Mouse (Mus musculus): ENCODE measurements around the gene Rnf103.
"Not testable (repeated sequence)": the region's sequence is repeated elsewhere in the genome, so short reads cannot be mapped to it uniquely, and the experiment has no call there.

Rnf103 gene

GRCm38 (mm10) chr6:71493675-71494340 lies at the start of gene Rnf103:
Rnf103 (plus strand) TSS chr6:71493894.
- peak; percentile 95 for DNase-seq

GRCm38 (mm10) chr6:71444756-71445155 lies 48.9 kb upstream of the Rnf103 start:
- no peak for DNase-seq

GRCm38 (mm10) chr6:71445560-71445959 lies 48.1 kb upstream of the Rnf103 start:
- DNase-seq = no peak

GRCm38 (mm10) chr6:71452792-71453191 lies 40.9 kb upstream of the Rnf103 start:
- DNase-seq = no peak

GRCm38 (mm10) chr6:71453983-71454739 lies 39.5 kb upstream of the Rnf103 start:
- DNase-seq = not testable (repeated sequence)

- no peak for DNase-seq
Observed at GRCm38 (mm10) chr6:71457956-71458608, 35.6 kb upstream of the Rnf103 start.

GRCm38 (mm10) chr6:71465146-71465545 lies 28.5 kb upstream of the Rnf103 start:
- DNase-seq = no peak

GRCm38 (mm10) chr6:71467766-71468165 lies 25.9 kb upstream of the Rnf103 start:
- DNase-seq = no peak

- DNase-seq = peak; percentile 15
Observed at GRCm38 (mm10) chr6:71469291-71469690, 24.4 kb upstream of the Rnf103 start.

GRCm38 (mm10) chr6:71471830-71472520 lies 21.7 kb upstream of the Rnf103 start:
- no peak for DNase-seq

- DNase-seq = no peak
Observed at GRCm38 (mm10) chr6:71472786-71473185, 20.9 kb upstream of the Rnf103 start.

- no peak for DNase-seq
Observed at GRCm38 (mm10) chr6:71475604-71476003, 18.1 kb upstream of the Rnf103 start.

GRCm38 (mm10) chr6:71476783-71477182 lies 16.9 kb upstream of the Rnf103 start:
- DNase-seq = no peak

GRCm38 (mm10) chr6:71478816-71479568 lies 14.7 kb upstream of the Rnf103 start:
- DNase-seq = not testable (repeated sequence)

GRCm38 (mm10) chr6:71479588-71479987 lies 14.1 kb upstream of the Rnf103 start:
- DNase-seq = not testable (repeated sequence)

GRCm38 (mm10) chr6:71480136-71480535 lies 13.6 kb upstream of the Rnf103 start:
- no peak for DNase-seq

- DNase-seq = no peak
Observed at GRCm38 (mm10) chr6:71481136-71481535, 12.6 kb upstream of the Rnf103 start.

GRCm38 (mm10) chr6:71485246-71485645 lies 8.4 kb upstream of the Rnf103 start:
- DNase-seq = no peak

- no peak for DNase-seq
Observed at GRCm38 (mm10) chr6:71486226-71486625, 7.5 kb upstream of the Rnf103 start.

- DNase-seq = no peak
Observed at GRCm38 (mm10) chr6:71486867-71487266, 6.8 kb upstream of the Rnf103 start.

GRCm38 (mm10) chr6:71487966-71488365 lies 5.7 kb upstream of the Rnf103 start:
- DNase-seq = no peak

GRCm38 (mm10) chr6:71492136-71492535 lies 1.6 kb upstream of the Rnf103 start:
- no peak for DNase-seq

Measured in lung, postnatal 36 days (tissue).